15 mouse cellular contexts compared by ENCODE assay signal in genomic region chr3:102743781-102744471, GRCm38 (mm10). TPM values are rescaled to one million over a fixed set of nuclear protein-coding genes. Genes with fewer than 3 reads are reported as not detected.
A peak's percentile ranks its signal among the peaks of the same experiment; 100 is the strongest.
DNase-seq lines count a peak whose midpoint lies in the region; ATAC-seq lines count a peak whose summit lies in the region.
"Had no signal": no experiment of that assay in that cellular context is flagged by ENCODE, and none has a peak within 500 bp of the region (broad histone marks: within the 10 kb centered on the region; RNA-seq: fewer than 3 reads in every experiment).

No protein-coding gene starts in this region.

- H3K4me3 ChIP-seq in forebrain, embryonic 12.5 days (replicated peaks) = no peak overlapping the region
- H3K4me3 ChIP-seq in forebrain, embryonic 10.5 days = no peak overlapping the region
- H3K4me3 ChIP-seq in intestine, embryonic 14.5 days (ENCODE audit: low read depth, low read length) = no peak overlapping the region
- H3K4me3 ChIP-seq in intestine, embryonic 16.5 days (ENCODE audit: low read length) = no peak overlapping the region
- H3K4me3 ChIP-seq in midbrain, embryonic 13.5 days (replicated peaks) = no peak overlapping the region
- H3K4me3 ChIP-seq in midbrain, embryonic 11.5 days (ENCODE audit: low read depth, low read length) = no peak overlapping the region
- H3K4me3 ChIP-seq: midbrain, embryonic 12.5 days; neural tube, embryonic 12.5 days had no signal

- H3K9ac ChIP-seq in forebrain, embryonic 12.5 days = no peak overlapping the region
- H3K9ac ChIP-seq in intestine, embryonic 14.5 days (ENCODE audit: low read length) = no peak overlapping the region
- H3K9ac ChIP-seq in intestine, embryonic 16.5 days (ENCODE audit: low read depth, low read length) = no peak overlapping the region
- H3K9ac ChIP-seq in midbrain, embryonic 13.5 days (replicated peaks) = no peak overlapping the region
- no peak overlapping the region for H3K9ac ChIP-seq in midbrain, embryonic 11.5 days (ENCODE audit: low read length)
- H3K9ac ChIP-seq: midbrain, embryonic 12.5 days; neural tube, embryonic 12.5 days had no signal

- no peak for DNase-seq in forebrain, embryonic 10.5 days (ENCODE audit: extremely low spot score, low spot score)
- DNase-seq in intestine, embryonic 14.5 days (ENCODE audit: low spot score) = no peak
- no peak for DNase-seq in midbrain, embryonic 11.5 days (ENCODE audit: low spot score, missing footprints)
- no peak for DNase-seq in right cerebral cortex, adult 18-20 months
- no peak for DNase-seq in cerebellum, adult 8-10 months
- DNase-seq: cerebellum, adult 9-11 months; gastrocnemius, postnatal 14 days; kidney, adult 11 months; left cerebral cortex, postnatal 4 days had no signal

- H3K9me3 ChIP-seq in forebrain, embryonic 12.5 days = no peaks in the 10 kb centered on the region
- H3K9me3 ChIP-seq in forebrain, embryonic 10.5 days = no peaks in the 10 kb centered on the region
- H3K9me3 ChIP-seq in intestine, embryonic 14.5 days (ENCODE audit: control insufficient read depth, low read length) = no peaks in the 10 kb centered on the region
- no peaks in the 10 kb centered on the region for H3K9me3 ChIP-seq in intestine, embryonic 16.5 days (ENCODE audit: control insufficient read depth, low read length)
- no peaks in the 10 kb centered on the region for H3K9me3 ChIP-seq in midbrain, embryonic 13.5 days
- no peaks in the 10 kb centered on the region for H3K9me3 ChIP-seq in midbrain, embryonic 11.5 days (ENCODE audit: control insufficient read depth, low read length)
- H3K9me3 ChIP-seq: midbrain, embryonic 12.5 days; neural tube, embryonic 12.5 days had no signal

- no peaks in the 10 kb centered on the region for H3K27me3 ChIP-seq in forebrain, embryonic 12.5 days
- no peaks in the 10 kb centered on the region for H3K27me3 ChIP-seq in forebrain, embryonic 10.5 days (ENCODE audit: poor library complexity, severe bottlenecking)
- H3K27me3 ChIP-seq in intestine, embryonic 14.5 days (replicated peaks; ENCODE audit: control insufficient read depth, insufficient read depth, low read length) = no peaks in the 10 kb centered on the region
- no peaks in the 10 kb centered on the region for H3K27me3 ChIP-seq in intestine, embryonic 16.5 days (replicated peaks; ENCODE audit: control insufficient read depth, insufficient read depth, low read length)
- no peaks in the 10 kb centered on the region for H3K27me3 ChIP-seq in midbrain, embryonic 13.5 days
- H3K27me3 ChIP-seq in midbrain, embryonic 11.5 days (ENCODE audit: control insufficient read depth, insufficient read depth, low read length) = no peaks in the 10 kb centered on the region
- H3K27me3 ChIP-seq: midbrain, embryonic 12.5 days; neural tube, embryonic 12.5 days had no signal

- WGBS in forebrain, embryonic 12.5 days = 55% methylated on average over 9 of the region's 9 CpGs
- 85% methylated on average over 9 of the region's 9 CpGs for WGBS in forebrain, embryonic 10.5 days
- WGBS in intestine, embryonic 14.5 days = 81% methylated on average over 9 of the region's 9 CpGs
- WGBS in intestine, embryonic 16.5 days = 83% methylated on average over 9 of the region's 9 CpGs
- WGBS in midbrain, embryonic 13.5 days = 66% methylated on average over 9 of the region's 9 CpGs
- WGBS in midbrain, embryonic 11.5 days = 82% methylated on average over 9 of the region's 9 CpGs

- peaks cover 35% of the 10 kb centered on the region for H3K4me1 ChIP-seq in forebrain, embryonic 12.5 days
- peaks cover 28% of the 10 kb centered on the region for H3K4me1 ChIP-seq in forebrain, embryonic 10.5 days
- peaks cover 24% of the 10 kb centered on the region for H3K4me1 ChIP-seq in intestine, embryonic 14.5 days (replicated peaks; ENCODE audit: control insufficient read depth, insufficient read depth, low read length)
- peaks cover 7% of the 10 kb centered on the region for H3K4me1 ChIP-seq in intestine, embryonic 16.5 days (ENCODE audit: control insufficient read depth, insufficient read depth, low read length)
- peaks cover 52% of the 10 kb centered on the region for H3K4me1 ChIP-seq in midbrain, embryonic 13.5 days (replicated peaks)
- peaks cover 20% of the 10 kb centered on the region for H3K4me1 ChIP-seq in midbrain, embryonic 11.5 days (ENCODE audit: control insufficient read depth, insufficient read depth, low read length)

- no peak overlapping the region for H3K4me2 ChIP-seq in forebrain, embryonic 12.5 days
- H3K4me2 ChIP-seq in intestine, embryonic 14.5 days (ENCODE audit: low read length) = no peak overlapping the region
- no peak overlapping the region for H3K4me2 ChIP-seq in intestine, embryonic 16.5 days (ENCODE audit: low read depth, low read length)
- no peak overlapping the region for H3K4me2 ChIP-seq in midbrain, embryonic 13.5 days (replicated peaks)
- H3K4me2 ChIP-seq in midbrain, embryonic 11.5 days = no peak overlapping the region
- H3K4me2 ChIP-seq: midbrain, embryonic 12.5 days; neural tube, embryonic 12.5 days had no signal

- no peak overlapping the region for H3K27ac ChIP-seq in forebrain, embryonic 12.5 days
- no peak overlapping the region for H3K27ac ChIP-seq in forebrain, embryonic 10.5 days
- H3K27ac ChIP-seq in intestine, embryonic 14.5 days (ENCODE audit: low read depth) = peak overlapping the region; percentile 44
- no peak overlapping the region for H3K27ac ChIP-seq in intestine, embryonic 16.5 days (ENCODE audit: low read length)
- H3K27ac ChIP-seq in midbrain, embryonic 13.5 days = peak overlapping the region; percentile 6; the same call in 1 of the 2 replicates
- H3K27ac ChIP-seq in midbrain, embryonic 11.5 days (ENCODE audit: low read depth, low read length) = no peak overlapping the region; the same call in 1 of the 2 replicates
- H3K27ac ChIP-seq: neural tube, embryonic 12.5 days had no signal

- peak; percentile 37; the same call in 1 of the 2 replicates for ATAC-seq in forebrain, embryonic 12.5 days (ENCODE audit: low FRiP score)
- no peak for ATAC-seq in intestine, embryonic 14.5 days (replicated peaks; ENCODE audit: low FRiP score, low TSS enrichment, low read depth)
- no peak for ATAC-seq in intestine, embryonic 16.5 days
- ATAC-seq in midbrain, embryonic 13.5 days = no peak
- ATAC-seq in midbrain, embryonic 11.5 days (ENCODE audit: low FRiP score) = no peak

- no peaks in the 10 kb centered on the region for H3K36me3 ChIP-seq in forebrain, embryonic 12.5 days (replicated peaks)
- H3K36me3 ChIP-seq in forebrain, embryonic 10.5 days (replicated peaks) = no peaks in the 10 kb centered on the region
- H3K36me3 ChIP-seq in intestine, embryonic 14.5 days (ENCODE audit: control insufficient read depth, insufficient read depth, low read length) = no peaks in the 10 kb centered on the region
- no peaks in the 10 kb centered on the region for H3K36me3 ChIP-seq in intestine, embryonic 16.5 days (ENCODE audit: control insufficient read depth, insufficient read depth, low read length)
- no peaks in the 10 kb centered on the region for H3K36me3 ChIP-seq in midbrain, embryonic 13.5 days
- no peaks in the 10 kb centered on the region for H3K36me3 ChIP-seq in midbrain, embryonic 11.5 days (ENCODE audit: control insufficient read depth, insufficient read depth, low read length)
- H3K36me3 ChIP-seq: midbrain, embryonic 12.5 days; neural tube, embryonic 12.5 days had no signal

RNA-seq across cellular contexts. Expression of gene Tspan2, which starts 9.6 kb away (rescaled TPM):
- 6.0 and 7.7 TPM in 2 replicates for polyA plus RNA-seq in forebrain, embryonic 12.5 days (2016; fragmentation: Nextera tagmentation; extraction: Ambion mirVana)
- polyA plus RNA-seq in forebrain, embryonic 10.5 days (2016; fragmentation: Nextera tagmentation; extraction: Ambion mirVana) = 7.5 and 8.5 TPM in 2 replicates
- 24.1 and 25.1 TPM in 2 replicates for polyA plus RNA-seq in intestine, embryonic 14.5 days (2014; fragmentation: Nextera tagmentation; extraction: Ambion mirVana)
- polyA plus RNA-seq in intestine, embryonic 16.5 days (2015; fragmentation: Nextera tagmentation; extraction: Ambion mirVana) = 15.0 and 15.2 TPM in 2 replicates
- 6.3 and 7.0 TPM in 2 replicates for polyA plus RNA-seq in midbrain, embryonic 13.5 days (2015; fragmentation: Nextera tagmentation; extraction: Ambion mirVana)
- 10.2 and 10.4 TPM in 2 replicates for polyA plus RNA-seq in midbrain, embryonic 11.5 days (2014; fragmentation: Nextera tagmentation; extraction: Ambion mirVana)

RNA-seq across cellular contexts. Expression of gene Tshb, which starts 38.6 kb away (rescaled TPM):
- polyA plus RNA-seq in forebrain, embryonic 12.5 days (2016; fragmentation: Nextera tagmentation; extraction: Ambion mirVana) = 0.05 and 0.06 TPM in 2 replicates
- polyA plus RNA-seq in forebrain, embryonic 10.5 days (2016; fragmentation: Nextera tagmentation; extraction: Ambion mirVana) = 0.05 and 0.10 TPM in 2 replicates
- 0.16 and 0.19 TPM in 2 replicates for polyA plus RNA-seq in intestine, embryonic 14.5 days (2014; fragmentation: Nextera tagmentation; extraction: Ambion mirVana)
- polyA plus RNA-seq in intestine, embryonic 16.5 days (2015; fragmentation: Nextera tagmentation; extraction: Ambion mirVana) = 0.10 TPM in 1 of 2 replicates, not detected in the other
- polyA plus RNA-seq in midbrain, embryonic 13.5 days (2015; fragmentation: Nextera tagmentation; extraction: Ambion mirVana) = 0.12 and 0.16 TPM in 2 replicates
- polyA plus RNA-seq in midbrain, embryonic 11.5 days (2014; fragmentation: Nextera tagmentation; extraction: Ambion mirVana) = 0.03 and 0.20 TPM in 2 replicates
- polyA plus RNA-seq: large intestine, adult 2 months; midbrain, embryonic 12.5 days had no signal

Comparison
In these comparisons a context has a peak if more than half of its experiments do, and no peak if none do; other contexts are left out.
1. H3K27ac ChIP-seq: peak in intestine, embryonic 14.5 days (single experiment) and midbrain, embryonic 13.5 days (single experiment); none in forebrain, embryonic 12.5 days (single experiment), forebrain, embryonic 10.5 days (single experiment), intestine, embryonic 16.5 days (single experiment) and midbrain, embryonic 11.5 days (single experiment).